Mouse (Mus musculus): ENCODE measurements at regions not wholly inside any gene's neighbourhood (a gene's known extent, or its start where the extent isn't known, plus 50 kb on each side); places are given as distances from the start of the nearest gene placed in this dataset.

DNA sequence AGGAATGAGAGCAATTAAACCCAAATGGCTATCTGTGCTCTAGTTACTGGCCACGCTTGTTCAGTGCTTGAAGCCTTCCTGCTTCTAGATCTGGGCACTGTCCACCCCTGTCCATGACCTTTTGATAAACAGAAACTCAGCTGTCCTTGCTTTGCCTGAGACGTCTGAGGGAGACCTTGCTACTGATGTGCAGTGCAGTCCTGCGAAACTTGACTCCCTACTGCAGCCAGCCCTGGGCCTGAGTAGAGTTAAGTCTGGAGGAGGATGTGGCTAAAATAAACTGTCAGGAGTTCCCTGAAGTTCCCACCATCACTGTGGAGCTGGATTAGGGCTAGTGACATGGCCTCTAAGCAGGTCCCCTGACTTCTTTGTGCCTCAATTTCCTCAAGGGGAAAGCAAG lies 88.4 kb upstream of the Cxcr4 start:
- H3K4me1 ChIP-seq (ENCODE audit: control insufficient read depth, insufficient read depth, low read length), result peaks cover 5% of the 10 kb centered on the region
- no peak overlapping the region for H3K27ac ChIP-seq (ENCODE audit: insufficient read depth, low read length)
- no peak for TF ChIP-seq POLR2A (IDR thresholded peaks at IDR 0.05; ENCODE audit: extremely low read depth, insufficient read depth, low read length)
- no peak for TF ChIP-seq CTCF (IDR thresholded peaks at IDR 0.05; ENCODE audit: extremely low read depth, insufficient read depth, low read length)
- H3K4me3 ChIP-seq (ENCODE audit: insufficient read depth, low read length), result no peak overlapping the region

DNA sequence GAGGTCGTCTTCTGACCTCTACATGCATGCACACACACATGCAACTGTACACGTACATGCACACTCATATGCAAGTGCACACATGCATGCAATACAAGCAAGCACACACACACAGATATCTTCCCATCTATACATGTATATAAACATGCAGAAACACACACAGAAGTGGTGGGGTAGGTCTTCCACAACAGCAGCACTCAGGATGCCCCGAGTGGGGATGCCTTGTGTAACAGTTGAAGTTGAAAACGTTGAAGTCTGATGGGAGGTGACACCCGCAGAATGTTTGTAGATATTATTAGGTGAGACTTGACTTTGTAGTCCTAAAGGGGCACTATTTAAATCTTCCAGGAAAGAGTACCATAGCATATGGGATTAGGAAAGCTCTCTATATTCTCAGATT lies 87.9 kb upstream of the Cxcr4 start:
- H3K27ac ChIP-seq (ENCODE audit: insufficient read depth, low read length), result no peak overlapping the region
- no peak for TF ChIP-seq POLR2A (IDR thresholded peaks at IDR 0.05; ENCODE audit: extremely low read depth, insufficient read depth, low read length)
- TF ChIP-seq CTCF (IDR thresholded peaks at IDR 0.05; ENCODE audit: extremely low read depth, insufficient read depth, low read length), result no peak
- H3K4me3 ChIP-seq (ENCODE audit: insufficient read depth, low read length), result no peak overlapping the region

DNA sequence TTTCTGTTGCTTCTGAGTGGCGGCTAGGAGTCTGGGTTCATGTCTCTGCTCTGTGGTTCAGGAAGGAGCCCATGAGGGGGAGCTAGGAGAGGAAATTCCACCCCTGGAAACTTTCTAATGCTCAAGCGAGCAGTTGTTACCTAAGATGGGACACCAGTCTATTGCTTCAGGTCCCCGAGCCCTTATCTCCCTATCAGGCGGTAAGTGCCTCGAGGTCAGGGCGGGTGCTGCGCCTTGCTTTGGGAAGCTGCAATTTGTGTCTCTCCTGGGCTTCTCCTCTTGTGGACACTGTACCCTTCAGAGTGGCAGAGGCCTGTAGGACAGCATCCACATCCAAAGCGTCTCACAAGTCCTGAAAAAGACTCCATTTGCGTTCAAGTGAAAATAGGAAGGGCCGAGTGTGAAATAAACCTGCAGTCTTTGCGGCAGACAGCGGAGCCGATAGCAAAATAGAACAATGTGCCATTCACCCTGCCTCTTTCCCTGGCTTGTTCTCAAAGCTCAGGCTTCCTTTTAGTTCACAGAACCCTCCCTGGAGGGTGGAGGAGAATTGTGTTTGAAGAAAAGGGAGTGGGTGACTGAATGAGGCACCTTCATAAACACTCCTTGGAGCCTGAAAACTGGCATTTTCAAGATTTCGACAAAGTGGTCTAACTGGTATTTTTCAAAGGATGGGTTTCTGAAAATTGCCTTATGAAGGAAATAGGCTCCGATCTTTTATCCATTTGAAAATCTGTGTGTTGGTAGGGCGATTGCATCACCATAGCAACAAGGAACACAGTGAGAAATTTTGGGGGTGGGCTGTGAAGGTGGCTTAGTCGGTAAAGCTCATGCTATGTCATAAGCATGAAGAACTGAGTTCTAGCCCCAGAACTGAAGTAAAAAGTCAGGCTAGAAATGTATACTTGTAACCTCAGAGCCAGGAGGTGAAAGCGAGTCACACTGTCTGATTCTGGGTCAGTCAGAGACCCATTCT lies 87.2 kb upstream of the Cxcr4 start:
- Histone ChIP-seq H3K27ac (ENCODE audit: insufficient read depth, low read length) (no peak overlapping the region), H3K4me3 (ENCODE audit: insufficient read depth, low read length) (no peak overlapping the region), H3K4me1 (ENCODE audit: control insufficient read depth, insufficient read depth, low read length) (peaks cover 5% of the 10 kb centered on the region)
- TF ChIP-seq POLR2A (IDR thresholded peaks at IDR 0.05; ENCODE audit: extremely low read depth, insufficient read depth, low read length) (no peak), CTCF (IDR thresholded peaks at IDR 0.05; ENCODE audit: extremely low read depth, insufficient read depth, low read length) (no peak)

More for the DNA sequence above, 87.9 kb upstream of the Cxcr4 start:
- H3K4me1 ChIP-seq (ENCODE audit: control insufficient read depth, insufficient read depth, low read length), result peaks cover 5% of the 10 kb centered on the region

DNA sequence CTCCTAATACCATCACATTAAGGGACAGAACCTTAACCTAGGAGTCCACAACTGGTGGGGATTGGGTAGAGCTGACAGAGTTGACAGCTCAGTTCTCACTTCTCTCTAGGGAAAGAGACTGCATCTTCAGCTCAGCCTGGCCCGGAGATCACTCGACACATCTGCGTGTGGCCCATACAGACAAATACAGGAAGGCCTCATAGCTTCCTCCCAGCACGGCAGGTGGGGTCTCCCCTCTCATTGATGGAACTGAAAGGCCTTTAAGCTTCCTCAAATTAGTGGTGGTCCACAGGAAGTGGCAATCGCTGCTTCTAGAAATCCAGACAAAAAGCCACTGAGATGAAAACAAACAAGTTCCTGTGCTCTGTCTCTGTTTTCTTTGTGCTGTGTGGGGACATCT lies 83.4 kb upstream of the Cxcr4 start:
- no peak for TF ChIP-seq CTCF (IDR thresholded peaks at IDR 0.05; ENCODE audit: extremely low read depth, insufficient read depth, low read length)
- TF ChIP-seq POLR2A (IDR thresholded peaks at IDR 0.05; ENCODE audit: extremely low read depth, insufficient read depth, low read length), result no peak
- Histone ChIP-seq H3K4me1 (ENCODE audit: control insufficient read depth, insufficient read depth, low read length) (peaks cover 5% of the 10 kb centered on the region), H3K4me3 (ENCODE audit: insufficient read depth, low read length) (no peak overlapping the region), H3K27ac (ENCODE audit: insufficient read depth, low read length) (no peak overlapping the region)

DNA sequence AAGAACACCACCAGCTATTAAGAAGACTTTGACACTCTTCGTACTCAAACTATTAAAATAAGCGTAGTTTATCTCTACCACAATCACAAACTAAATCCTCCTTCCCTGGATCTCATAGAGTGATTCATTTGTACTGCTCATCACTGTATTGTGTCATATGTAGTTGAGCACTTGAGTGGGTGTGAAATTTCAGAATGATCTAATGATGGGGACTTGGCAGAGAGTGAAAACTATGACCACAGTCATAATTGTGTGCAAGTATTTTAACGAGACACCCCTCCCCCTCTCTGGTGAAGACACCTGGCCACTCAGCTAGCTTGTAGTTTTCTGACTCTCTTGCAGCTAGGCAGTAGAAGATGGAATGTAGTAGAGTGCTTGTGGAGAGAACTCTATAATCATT lies 80.2 kb upstream of the Cxcr4 start:
- H3K4me1 ChIP-seq (ENCODE audit: control insufficient read depth, insufficient read depth, low read length), result no peaks in the 10 kb centered on the region
- TF ChIP-seq POLR2A (IDR thresholded peaks at IDR 0.05; ENCODE audit: extremely low read depth, insufficient read depth, low read length), result no peak
- TF ChIP-seq CTCF (IDR thresholded peaks at IDR 0.05; ENCODE audit: extremely low read depth, insufficient read depth, low read length), result no peak
- H3K27ac ChIP-seq (ENCODE audit: insufficient read depth, low read length), result no peak overlapping the region
- no peak overlapping the region for H3K4me3 ChIP-seq (ENCODE audit: insufficient read depth, low read length)

DNA sequence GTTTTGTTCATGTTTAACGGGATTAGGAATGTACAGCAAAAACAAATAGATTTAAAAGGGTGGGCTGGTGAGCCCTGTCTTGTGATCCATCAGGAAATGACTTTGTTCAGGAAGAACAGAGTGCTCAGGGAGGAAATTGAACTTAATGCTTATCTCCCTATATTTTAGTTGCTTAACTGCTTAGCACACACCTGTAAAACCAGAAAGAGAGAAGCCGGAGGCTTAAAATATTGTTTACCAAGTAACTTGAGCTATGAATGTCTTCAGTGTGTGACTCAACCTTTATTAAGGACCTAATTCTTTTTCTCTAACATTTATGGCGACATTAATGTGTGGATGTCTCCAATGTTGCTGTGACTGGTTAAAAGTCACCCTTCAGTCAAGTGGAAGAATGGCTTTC lies 79.4 kb upstream of the Cxcr4 start:
- TF ChIP-seq CTCF (IDR thresholded peaks at IDR 0.05; ENCODE audit: extremely low read depth, insufficient read depth, low read length) (no peak), POLR2A (IDR thresholded peaks at IDR 0.05; ENCODE audit: extremely low read depth, insufficient read depth, low read length) (no peak)
- H3K4me3 ChIP-seq (ENCODE audit: insufficient read depth, low read length), result no peak overlapping the region
- H3K4me1 ChIP-seq (ENCODE audit: control insufficient read depth, insufficient read depth, low read length), result no peaks in the 10 kb centered on the region
- H3K27ac ChIP-seq (ENCODE audit: insufficient read depth, low read length), result no peak overlapping the region

DNA sequence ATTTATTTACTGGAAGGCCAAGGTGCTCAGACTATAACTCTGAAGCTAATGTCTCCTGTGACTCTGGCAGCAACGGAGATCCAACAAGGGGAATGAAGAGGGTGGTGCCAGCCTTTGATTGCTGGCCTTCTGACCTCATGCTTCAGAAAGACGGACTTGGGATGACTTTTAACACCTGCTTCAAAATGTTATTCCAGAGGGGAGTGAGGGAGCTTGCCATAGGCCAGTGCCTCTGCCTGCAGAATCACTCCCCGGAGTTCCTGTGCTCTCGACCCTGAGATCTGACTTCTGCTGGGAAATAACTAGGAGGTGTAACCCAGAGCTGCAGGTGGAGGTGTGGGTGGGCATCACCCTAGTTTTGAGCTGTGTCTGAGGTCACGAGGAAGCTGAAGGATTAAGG lies 78.9 kb upstream of the Cxcr4 start:
- no peak overlapping the region for H3K4me3 ChIP-seq (ENCODE audit: insufficient read depth, low read length)
- no peak for TF ChIP-seq CTCF (IDR thresholded peaks at IDR 0.05; ENCODE audit: extremely low read depth, insufficient read depth, low read length)
- TF ChIP-seq POLR2A (IDR thresholded peaks at IDR 0.05; ENCODE audit: extremely low read depth, insufficient read depth, low read length), result no peak
- no peaks in the 10 kb centered on the region for H3K4me1 ChIP-seq (ENCODE audit: control insufficient read depth, insufficient read depth, low read length)
- no peak overlapping the region for H3K27ac ChIP-seq (ENCODE audit: insufficient read depth, low read length)

DNA sequence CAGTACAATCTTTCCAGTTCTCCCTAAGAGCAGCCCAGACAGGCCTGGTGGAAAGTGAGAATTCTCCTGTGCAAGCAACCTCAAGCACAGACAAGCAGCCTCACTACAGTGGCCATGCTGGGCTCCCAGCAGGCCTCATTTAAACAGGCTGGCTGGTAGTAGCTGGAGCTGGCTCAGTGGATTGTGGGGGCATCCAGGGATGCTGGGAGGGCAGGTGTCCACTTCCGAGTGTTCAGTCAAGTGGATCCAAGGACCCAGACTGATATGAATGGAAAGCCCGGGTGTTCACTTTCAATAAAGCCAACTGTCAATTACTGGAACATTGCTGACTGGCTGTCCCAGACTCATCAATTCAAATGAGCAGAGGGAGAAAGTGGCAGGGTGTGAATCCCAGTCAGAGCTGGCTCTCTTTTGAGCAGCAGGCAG lies 77.2 kb upstream of the Cxcr4 start:
- TF ChIP-seq CTCF (IDR thresholded peaks at IDR 0.05; ENCODE audit: extremely low read depth, insufficient read depth, low read length), result no peak
- no peak for TF ChIP-seq POLR2A (IDR thresholded peaks at IDR 0.05; ENCODE audit: extremely low read depth, insufficient read depth, low read length)
- no peak overlapping the region for H3K4me3 ChIP-seq (ENCODE audit: insufficient read depth, low read length)
- H3K4me1 ChIP-seq (ENCODE audit: control insufficient read depth, insufficient read depth, low read length), result no peaks in the 10 kb centered on the region
- no peak overlapping the region for H3K27ac ChIP-seq (ENCODE audit: insufficient read depth, low read length)

DNA sequence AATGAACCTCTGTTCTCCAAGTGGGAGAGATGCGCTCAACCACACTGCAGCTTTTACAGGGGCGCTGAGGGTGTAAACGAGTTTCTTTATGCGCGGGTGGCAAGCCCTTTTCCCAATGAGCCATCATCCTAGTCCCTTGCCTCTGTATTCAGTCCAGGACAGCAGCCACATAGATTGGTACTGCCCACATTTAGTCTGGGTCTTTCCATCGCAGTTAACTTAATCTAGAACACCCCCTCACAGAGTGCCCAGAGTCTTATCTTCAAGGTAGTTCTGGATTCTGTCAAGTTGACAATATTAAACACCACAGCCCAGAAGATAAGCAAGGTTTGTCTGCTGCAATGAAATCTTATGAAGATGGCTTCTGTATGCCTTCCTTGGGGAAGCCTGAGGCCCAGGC lies 76.6 kb upstream of the Cxcr4 start:
- H3K4me1 ChIP-seq (ENCODE audit: control insufficient read depth, insufficient read depth, low read length), result no peaks in the 10 kb centered on the region
- TF ChIP-seq CTCF (IDR thresholded peaks at IDR 0.05; ENCODE audit: extremely low read depth, insufficient read depth, low read length), result no peak
- no peak overlapping the region for H3K27ac ChIP-seq (ENCODE audit: insufficient read depth, low read length)
- no peak overlapping the region for H3K4me3 ChIP-seq (ENCODE audit: insufficient read depth, low read length)

DNA sequence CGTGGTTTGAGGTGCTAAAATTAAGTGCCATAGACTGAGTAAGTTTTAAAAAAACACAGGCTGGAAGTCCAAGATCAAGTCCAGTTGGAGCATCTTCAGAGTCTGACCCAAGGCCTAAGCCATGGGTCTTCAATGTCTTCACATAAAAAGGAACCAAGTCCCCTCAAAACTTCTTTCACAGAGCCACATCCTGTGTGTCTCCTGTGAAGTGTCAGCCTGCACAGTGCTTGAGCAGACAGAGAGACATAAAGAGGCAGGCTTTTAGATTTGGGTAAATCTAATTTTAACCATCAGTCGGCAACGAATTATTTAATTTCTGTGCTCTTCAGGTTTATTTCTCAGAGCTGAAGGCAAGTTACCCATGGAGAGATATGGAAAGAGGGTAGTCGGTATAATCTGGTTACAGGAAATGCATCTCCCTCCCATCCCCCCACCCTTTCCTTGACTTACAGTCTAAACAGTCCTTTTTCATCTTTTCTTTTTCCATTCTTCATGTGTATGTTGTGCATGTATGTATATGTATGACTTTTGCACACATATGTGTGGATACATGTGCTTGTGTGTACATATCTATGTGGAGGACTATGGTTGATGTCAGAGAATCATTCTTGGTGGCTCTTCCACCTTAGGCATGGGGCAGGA lies 75.1 kb upstream of the Cxcr4 start:
- H3K4me3 ChIP-seq (ENCODE audit: insufficient read depth, low read length), result no peak overlapping the region
- H3K4me1 ChIP-seq (ENCODE audit: control insufficient read depth, insufficient read depth, low read length), result no peaks in the 10 kb centered on the region
- TF ChIP-seq POLR2A (IDR thresholded peaks at IDR 0.05; ENCODE audit: extremely low read depth, insufficient read depth, low read length) (no peak), CTCF (IDR thresholded peaks at IDR 0.05; ENCODE audit: extremely low read depth, insufficient read depth, low read length) (no peak)
- H3K27ac ChIP-seq (ENCODE audit: insufficient read depth, low read length), result no peak overlapping the region
